Mouse (Mus musculus) kidney, adult 11 months (tissue): Measurements from ENCODE around the gene Gm43738.
A peak's percentile ranks its signal among the peaks of the same experiment; 100 is the strongest.
"Not testable (repeated sequence)": the region's sequence is repeated elsewhere in the genome, so short reads cannot be mapped to it uniquely, and the experiment has no call there.

Source experiments
- DNase-seq: peaks from one replicate; pipeline ENCODE4 v3.0.0; 2022

The Gm43738 gene

DNA sequence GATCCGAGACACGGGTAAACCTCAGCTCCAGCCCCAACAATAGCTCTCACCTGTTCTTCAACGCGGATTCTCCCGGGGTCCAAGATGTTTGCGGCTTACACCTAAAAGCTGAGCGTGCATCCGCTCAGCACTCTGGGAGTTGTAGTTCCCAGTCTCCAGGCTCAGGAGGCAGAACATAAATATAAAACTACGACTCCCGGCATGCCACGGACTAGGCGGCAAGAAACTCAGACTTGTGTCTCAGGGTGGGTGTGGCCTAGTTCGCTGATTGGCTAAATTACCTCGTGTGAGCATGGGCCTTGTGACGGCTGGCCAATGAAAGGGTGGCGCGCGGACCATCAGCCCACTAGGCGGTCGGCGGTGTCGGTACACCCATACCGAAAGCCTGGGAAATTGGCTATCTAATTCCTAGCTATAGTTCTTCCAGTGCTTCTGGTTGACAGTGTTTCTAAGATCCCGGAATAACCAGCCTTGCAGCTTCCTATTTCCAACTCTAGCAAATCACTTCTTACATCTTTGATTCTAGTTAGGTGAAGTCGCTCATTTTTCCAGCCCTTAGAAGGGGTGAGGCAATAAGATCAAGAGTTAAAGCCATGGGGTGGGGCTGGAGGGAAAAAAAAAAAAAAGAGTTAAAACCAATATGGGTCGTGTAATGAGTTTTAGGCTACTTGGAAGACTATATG, 1.1 kb upstream of the Gm43738 start, which contains the start of gene Fdps:
Gene Fdps, minus strand, starts transcription at position 148 of the 683 bp plus-strand sequence.
- peak; percentile 99 for DNase-seq

DNA sequence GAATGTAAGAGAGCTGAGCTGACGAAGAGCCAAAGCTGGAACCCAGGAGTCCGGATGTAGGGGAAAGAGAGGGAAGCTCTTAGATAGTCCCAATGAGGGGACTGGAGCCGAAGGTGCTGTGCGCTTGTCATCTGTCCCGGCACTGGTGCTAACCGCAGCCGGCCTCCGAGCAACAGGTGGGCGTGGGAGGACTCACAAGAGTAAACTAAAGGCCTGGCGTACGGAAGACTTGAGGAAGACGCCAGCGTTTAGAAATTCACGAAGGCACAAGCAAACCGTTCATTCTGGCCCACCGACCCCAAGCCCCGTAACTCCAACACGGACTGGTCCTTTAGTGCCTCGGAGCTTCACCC, 536 bp upstream of the Gm43738 start:
- DNase-seq = no peak

DNA sequence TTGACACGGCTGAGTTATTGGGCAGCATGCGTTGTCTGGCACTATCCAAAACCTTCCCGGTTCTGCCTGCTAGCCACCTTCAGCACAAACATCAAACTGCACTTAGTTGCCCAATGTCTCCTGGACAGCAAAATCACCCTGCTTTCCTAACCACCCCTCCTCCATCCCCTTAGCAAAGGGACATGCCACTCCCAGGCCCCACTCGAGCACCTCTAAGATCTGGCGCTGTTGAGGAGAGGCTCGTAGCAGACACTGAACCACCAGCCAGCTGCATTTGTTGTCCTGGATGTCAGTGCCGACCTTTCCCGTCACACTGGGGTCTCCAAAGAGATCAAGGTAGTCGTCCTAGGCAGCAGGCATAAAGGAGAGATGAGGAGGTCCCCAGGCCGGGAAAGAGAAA, 6.9 kb downstream of the Gm43738 start:
- no peak for DNase-seq

DNA sequence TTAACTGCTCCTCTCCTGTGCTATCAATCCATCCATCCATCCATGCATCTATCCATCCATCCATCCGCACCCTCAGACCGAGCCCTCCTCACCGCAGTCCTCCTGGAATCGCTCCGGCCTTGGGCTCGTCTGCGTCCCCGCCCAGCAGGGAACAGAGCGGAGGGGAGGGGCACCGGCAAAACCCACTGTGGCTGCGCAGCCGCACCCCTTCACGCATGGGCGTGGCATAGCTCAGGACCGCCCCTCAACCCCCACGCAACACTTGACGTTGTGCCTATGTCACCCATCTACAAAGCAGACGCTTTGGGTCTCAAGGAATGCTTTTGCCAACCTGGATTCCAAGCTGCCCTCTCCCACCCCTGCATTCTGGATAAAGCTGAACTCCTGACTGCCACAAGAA, 7.7 kb downstream of the Gm43738 start, which contains the start of gene Rusc1:
Gene Rusc1, minus strand, starts transcription at position 137 of the 400 bp plus-strand sequence.
- peak; percentile 77 for DNase-seq

DNA sequence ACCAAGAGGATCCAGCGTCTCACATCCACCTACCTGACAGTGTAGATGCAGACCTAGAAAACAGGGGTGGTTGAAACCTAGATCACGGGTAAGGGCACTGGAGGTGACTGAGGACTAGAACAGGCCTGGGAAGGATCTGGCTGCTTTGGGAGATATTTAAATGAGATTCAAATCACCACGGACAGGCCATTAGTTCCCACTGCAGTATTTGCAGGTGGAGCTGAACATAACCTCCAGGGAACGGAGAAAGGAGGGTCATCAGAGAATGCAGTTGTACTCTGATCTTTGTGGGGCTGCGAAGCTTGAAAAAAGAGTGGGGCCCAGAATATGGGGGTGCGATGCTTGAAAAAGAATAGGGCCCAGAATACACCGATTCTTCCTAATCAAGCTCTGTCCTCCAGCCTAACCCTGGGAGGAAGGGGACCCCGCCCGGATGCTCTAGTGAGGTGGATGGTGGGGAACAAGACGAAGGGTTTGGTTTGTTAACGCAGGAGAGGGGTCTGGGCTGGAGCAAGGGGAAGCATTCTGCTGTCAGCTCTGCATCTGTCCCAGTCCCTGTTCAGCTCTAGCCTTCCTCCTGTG, 8.3 kb downstream of the Gm43738 start:
- no peak for DNase-seq

DNA sequence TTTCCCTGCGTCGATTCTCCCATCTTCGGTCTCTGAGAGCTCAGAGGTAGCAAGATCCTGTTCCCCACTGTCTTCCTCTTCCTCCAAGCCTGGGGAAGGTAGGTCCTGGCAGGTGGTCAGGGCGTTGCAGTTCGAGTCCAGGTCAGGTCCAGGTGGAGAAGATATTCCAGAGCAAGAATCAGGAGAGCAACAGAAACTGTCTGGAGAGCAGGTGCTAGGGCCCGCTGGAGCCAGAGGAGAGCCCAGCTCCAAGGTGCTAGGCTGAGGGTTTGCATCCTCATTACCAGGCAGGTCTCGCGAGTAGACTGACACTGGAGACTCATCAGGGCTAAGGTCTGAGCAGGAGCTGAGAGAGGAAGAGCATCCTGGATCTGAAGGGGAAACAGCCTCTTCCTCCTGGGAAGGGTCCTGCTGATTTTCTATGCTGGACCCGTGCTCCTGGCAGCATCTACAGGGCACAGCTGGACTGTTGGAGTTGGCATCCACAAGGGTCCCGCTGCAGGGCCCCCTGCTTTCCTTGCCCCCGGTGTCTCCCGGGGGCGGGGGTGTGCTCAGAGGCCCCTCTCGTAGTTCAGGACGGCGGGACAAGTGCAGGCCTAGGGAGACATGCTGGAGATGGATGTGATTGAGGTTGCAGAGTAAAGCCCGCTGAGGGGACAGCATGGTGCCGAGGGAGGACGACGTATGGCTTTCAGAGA, 8.9 kb downstream of the Gm43738 start:
- no peak for DNase-seq

DNA sequence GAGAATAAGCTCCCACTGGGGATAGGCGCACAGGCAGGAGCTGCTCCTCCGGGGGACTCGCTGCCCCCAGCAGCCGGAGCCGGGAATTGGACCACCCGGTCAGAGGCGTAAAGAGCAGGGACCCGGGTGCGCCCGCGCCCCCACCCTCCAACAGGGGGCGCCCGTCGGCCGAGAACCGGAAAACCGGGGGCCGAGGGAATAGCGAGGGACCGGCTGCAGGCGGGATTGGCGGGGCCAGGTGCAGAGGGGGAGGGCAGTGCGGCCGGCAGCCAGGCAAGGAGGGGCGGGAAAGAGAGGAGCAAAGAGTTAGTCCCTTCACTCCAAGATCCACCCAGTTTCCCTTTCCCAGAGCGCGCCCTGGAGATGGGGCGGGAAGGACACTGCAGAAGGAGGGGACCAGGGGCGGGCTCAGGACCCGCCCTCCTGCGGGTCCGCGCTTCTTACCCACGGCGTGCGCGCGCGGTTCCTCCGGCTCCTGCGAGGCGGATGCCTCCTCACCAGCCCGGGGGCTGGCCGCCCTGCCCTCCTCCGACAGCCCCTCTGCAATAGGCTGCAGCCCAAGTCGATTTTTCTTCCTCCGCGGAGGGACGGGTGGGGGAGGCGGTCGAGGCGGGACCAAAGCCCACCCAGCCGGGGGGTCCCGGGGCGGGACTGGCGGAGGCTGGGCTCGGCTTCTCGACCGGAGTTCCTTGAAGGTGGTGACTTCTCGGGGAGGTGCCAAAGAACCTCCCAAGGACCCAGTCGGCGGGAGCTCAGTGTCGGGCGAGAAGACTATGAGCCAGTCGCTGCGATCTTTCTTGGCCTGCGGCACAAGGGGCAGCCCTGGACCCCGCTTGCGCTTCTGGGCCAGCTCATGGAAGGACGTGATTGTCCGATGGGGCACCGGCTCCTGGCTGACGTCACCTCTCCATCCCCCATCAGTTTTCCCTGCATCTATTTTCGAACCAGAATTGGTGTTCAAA, 9.9 kb downstream of the Gm43738 start:
- DNase-seq = peak; percentile 77

DNA sequence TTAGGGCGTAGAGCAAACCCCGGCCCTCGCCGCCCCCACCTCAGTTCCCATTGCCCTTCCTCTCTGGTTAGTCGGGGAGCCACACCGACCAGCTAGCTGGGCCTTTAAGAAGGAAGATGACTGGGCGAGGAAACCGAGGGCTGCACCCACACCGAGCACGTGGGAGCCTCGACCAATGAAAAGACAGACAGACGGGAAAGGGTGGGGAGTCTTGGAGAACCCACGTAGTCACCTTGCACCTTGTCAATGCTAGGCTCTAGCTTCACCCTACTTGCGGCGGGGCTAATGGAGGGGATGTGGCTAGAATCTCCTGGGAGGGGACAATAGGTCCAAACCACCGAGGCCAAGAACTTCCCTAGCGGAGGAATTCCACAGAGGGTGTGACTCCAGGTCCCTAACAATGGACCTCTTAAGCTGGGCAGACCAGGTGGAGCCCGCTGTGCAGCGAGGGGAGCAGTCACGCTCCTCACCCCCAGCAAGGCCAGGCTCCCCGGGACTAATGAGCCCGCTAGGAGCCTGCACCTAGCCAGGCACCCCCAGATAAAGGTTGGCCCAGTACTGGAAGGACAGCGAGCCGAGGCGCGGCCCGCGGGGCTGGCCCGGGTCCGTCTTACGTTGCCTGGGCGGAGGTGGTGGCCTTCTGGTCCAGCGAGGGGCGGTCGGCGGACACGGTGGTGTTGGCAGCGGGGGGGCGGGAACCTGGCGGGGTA, 10.9 kb downstream of the Gm43738 start:
- DNase-seq = peak; percentile 92

DNA sequence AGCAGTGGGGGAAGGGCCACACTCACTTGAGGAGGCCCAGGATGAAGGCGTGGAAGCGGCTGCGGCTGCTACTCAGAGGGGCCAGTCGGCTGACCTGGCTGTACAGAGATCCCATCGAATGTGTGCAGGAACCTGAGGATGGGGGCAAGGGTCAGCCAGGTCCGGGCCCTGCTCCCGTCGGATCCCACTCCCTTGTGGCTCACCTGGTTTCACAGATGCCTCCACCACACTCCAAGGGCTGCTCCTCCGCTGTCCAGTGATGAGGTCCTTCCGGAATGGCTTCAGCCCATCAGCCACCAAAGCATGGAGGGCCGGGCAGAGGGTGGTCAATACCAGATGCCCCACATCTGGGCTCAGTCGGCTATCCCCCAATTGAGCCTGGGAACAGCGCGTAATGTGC, 11.9 kb downstream of the Gm43738 start:
- no peak for DNase-seq

DNA sequence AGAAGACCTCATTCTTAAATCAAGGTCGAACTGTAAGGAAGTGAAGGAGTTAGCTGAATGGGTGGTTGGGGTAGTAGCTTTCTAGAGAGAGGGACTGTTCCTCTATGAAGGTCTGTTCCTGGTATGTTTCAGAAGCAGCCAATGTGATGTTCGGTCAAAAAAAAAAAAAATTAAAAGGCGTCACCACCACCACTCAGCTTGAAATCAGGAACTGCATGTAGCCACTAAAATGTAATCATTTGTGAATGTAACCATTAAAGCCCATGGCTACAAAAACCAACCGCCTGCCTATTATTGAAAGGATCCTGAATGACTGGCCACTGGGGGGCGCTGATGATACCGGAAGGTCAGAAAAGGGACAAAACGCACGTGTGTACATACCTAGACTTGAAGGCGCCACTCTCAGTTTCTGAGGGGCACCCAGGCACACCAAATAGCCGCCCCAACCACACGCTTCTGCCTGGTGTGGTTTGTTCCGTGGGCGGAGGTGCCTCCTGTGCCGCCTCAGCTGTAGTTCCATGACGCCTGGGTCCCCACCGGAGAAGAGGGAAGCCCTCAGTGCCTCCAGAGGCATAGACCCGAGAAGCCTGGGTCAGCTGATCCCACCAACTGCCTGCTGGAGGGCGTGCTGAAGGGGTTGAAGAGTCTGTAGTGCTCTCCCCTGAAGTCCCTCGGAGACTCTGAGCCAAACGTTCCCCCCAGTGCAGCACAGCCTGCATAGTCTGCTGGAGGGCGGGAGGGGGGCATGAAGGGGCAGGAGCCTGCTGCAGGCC, 13.4 kb downstream of the Gm43738 start:
- peak; percentile 74 for DNase-seq

DNA sequence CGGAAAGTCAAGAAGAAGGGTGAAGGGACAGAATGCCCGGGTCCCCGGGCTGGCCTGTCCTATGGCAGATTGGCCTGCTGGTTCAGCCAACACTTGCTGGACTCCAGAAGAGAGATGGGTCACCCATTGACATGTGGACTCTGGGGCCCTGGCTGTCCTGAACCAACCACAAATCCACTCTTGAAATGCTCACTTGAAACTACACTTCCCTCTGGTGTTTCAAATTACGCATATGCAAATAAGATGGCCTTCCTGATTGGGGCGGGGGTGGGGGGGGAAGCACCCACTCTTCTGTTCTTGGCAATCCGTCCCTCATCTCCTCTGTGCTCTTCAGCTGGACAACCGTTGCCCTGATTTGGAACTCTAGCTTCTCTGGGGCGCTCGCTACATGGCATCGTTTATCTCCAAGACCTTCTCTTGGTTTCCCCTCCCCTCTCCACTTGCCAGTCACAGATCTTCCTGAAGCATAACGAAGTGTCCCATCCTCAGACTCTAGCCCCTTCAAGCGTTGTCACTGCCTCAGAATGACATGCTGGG, 16.2 kb downstream of the Gm43738 start:
- DNase-seq = no peak

DNA sequence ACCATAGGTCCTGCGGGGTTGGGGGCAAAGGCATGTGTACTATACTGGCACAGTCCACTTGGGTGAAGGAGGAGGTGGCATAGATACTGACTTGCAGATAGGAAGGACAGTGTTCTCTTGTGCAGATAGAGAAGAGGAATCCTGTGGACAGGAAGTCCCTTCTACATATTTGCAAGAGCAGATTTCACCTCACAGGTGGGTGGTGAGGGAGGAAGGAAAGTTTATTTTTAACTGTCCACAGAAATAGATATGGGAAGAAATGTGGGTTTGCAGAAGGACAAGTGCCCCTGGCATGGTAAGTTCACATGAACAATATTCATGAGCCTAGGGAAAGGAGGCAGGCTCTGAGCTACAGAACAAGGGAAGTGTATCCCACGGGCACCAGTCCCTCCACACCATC, 16.8 kb downstream of the Gm43738 start:
- DNase-seq = no peak

DNA sequence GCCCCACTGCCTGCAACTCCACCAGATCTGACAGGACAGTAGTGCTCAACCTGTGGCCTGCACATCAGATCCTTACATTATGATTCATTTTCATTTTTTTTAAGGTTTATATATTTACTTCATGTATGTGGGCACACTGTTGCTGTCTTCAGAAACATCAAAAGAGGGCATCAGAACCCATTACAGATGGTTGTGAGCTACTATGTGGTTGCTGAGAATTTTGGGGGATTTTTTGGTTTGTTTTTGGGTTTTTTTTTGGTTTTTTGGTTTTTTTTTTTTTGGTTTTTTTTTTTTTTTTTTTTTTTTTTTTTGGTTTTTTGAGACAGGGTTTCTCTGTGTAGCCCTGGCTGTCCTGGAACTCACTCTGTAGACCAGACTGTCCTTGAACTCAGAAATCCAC, 18.6 kb downstream of the Gm43738 start:
- not testable (repeated sequence) for DNase-seq

DNA sequence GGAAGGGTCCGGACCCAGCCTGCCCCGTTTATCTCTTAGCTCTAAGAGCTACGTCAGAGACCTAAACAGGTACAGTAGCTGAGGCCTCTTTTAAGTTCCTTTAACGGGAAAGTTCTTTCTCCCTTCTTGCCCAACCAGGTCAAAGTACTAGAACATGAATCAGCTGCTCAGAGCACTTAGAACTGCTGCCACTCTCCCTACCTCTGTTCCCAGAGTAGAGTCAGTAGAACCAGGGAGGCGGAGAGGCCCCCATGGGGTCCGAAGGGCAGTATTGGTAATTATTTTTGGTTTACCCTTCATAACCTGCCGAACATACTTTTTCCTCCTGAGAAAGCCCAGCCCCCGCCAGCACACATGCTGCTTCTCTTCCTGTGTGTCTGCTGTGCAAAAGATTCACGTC, 23.5 kb downstream of the Gm43738 start:
- no peak for DNase-seq

DNA sequence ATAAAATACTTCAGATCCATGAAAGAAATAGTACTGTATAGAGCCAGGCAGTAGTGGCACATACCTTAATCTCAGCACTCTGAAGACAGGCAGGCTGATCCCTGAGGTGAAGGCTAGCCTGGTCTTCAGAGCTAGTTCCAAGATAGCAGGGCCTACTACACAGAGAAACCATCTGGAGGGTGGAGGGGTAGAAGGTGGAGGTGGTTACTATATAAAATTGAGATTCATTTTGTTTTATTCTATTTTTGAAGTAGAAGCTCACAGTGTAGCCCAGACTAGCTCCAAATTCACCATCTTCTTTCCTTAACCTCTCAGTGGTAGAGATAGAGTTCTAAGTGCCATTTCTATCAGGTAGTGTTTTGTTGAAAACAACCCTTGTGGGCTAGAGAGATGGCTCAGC, 33.6 kb downstream of the Gm43738 start:
- no peak for DNase-seq

DNA sequence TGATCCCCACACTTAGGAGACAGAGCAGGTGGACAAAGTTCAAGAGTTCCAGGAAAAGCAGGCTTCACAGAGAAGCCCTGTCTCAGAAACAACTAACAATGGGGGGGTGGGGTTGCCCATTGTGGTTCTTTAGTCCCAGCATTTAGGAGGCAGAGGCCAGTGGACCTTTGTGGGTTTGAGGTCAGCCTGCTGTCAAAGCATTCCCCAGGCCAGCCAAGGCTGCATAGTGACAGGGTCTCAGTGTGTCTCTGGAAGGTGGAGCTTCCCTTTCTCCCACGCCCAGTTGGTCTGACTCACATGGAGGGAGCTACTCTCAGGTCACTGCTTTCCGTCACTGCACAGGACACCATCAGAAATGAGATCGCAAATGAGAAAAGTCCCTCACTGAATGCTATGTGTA, 39.2 kb downstream of the Gm43738 start:
- DNase-seq = no peak

DNA sequence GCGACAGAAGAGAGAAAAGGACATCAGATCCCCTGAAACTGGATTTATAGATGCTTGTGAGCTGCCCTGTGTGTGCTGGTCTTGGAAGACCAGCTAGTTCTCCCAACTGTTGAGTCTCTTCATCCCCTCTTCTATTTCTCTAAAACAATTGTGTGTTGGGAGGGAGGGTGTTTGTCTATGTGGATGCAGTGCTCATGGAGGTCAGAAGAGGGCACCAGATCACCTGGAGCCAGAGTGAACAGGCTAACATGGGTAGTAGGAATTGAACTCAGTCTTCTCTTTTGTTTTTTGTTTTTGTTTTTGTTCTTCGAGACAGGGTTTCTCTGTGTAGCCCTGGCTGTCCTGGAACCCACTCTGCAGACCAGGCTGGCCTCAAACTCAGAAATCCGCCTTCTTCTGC, 42.1 kb downstream of the Gm43738 start:
- no peak for DNase-seq

DNA sequence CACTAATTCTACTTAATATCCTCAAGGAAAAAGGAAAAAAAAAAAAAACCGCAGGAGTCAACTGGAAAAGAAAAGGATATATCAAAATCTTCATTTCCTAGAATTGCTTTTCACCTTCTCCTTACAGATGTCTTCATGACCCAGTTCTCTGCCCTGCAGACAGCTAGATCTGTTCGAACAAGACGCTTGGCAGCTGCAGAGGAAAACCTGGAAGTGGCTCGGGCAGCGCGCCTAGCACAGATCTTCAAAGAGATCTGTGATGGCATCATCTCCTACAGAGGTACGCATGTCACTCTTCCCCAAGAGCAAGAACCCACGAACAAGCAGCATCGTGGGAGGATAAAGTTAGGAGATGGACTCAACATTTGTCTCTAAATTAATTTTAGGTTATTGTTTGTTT, 42.5 kb downstream of the Gm43738 start:
- DNase-seq = no peak

DNA sequence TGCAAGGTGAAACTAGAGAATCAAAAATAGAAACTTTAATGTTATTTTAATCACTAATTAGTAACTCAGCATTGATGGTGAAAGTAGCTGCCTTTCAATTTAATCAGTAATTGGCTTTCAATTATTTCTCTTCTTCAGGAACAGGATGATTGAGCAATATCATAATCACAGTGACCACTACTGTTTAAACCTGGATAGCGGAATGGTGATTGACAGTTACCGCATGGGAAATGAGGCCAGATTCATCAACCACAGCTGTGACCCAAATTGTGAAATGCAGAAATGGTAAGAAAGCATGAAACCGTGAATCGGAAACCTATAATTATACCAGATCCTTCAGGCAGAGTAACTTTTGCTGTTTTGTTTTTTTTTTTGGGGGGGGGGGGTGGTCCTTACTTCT, 57.5 kb downstream of the Gm43738 start:
- DNase-seq = no peak
